Mouse (Mus musculus) lung, postnatal 0 days (tissue): ENCODE results near the gene Lrrc4b. TPM values are rescaled to one million over a fixed set of nuclear protein-coding genes. Genes with fewer than 3 reads are reported as not detected.

ENCODE experiments used
- ATAC-seq: fragments of 200-750 bp; cut with Nextera tagmentation; 2 replicates; pipeline ENCODE4 v1.8.0; 2017; ENCODE audit warnings: moderate library complexity
- DNase-seq: peaks from one replicate; pipeline ENCODE4 v3.0.0-alpha.2; 2016; ENCODE audit warnings: low spot score
- H3K27ac ChIP-seq: fragments of 300-500 bp; sonication (generic); 2 replicates; pipeline ENCODE4 v1.5.1; 2014; ENCODE audit warnings: antibody characterized with exemption, mild to moderate bottlenecking, low read length, mixed read lengths
- H3K27me3 ChIP-seq: fragments of 300-500 bp; sonication (generic); replicated peaks from 2 replicates; pipeline ENCODE4 v1.6.1; 2014; ENCODE audit warnings: low read length, mixed read lengths; ENCODE audit not compliant: insufficient read depth
- H3K36me3 ChIP-seq: fragments of 300-500 bp; sonication (generic); 2 replicates; pipeline ENCODE4 v1.6.1; 2014; ENCODE audit warnings: low read length, mixed read lengths; ENCODE audit not compliant: insufficient read depth
- H3K4me1 ChIP-seq: fragments of 300-500 bp; sonication (generic); 2 replicates; pipeline ENCODE4 v1.6.1; 2014; ENCODE audit warnings: antibody characterized with exemption, low read depth, low read length, mixed read lengths; ENCODE audit not compliant: insufficient read depth
- H3K4me2 ChIP-seq: fragments of 300-500 bp; sonication (generic); replicated peaks from 2 replicates; pipeline ENCODE4 v1.6.1; 2014; ENCODE audit warnings: low read depth, mild to moderate bottlenecking, low read length, moderate library complexity, mixed read lengths
- H3K4me3 ChIP-seq: fragments of 300-500 bp; sonication (generic); 2 replicates; pipeline ENCODE4 v1.5.1; 2014; ENCODE audit warnings: low read depth, low read length
- H3K9ac ChIP-seq: fragments of 300-500 bp; sonication (generic); replicated peaks from 2 replicates; pipeline ENCODE4 v1.6.1; 2014; ENCODE audit warnings: low read depth, mild to moderate bottlenecking
- H3K9me3 ChIP-seq: fragments of 300-500 bp; sonication (generic); 2 replicates; pipeline ENCODE4 v1.6.1; 2016; ENCODE audit warnings: low read length, mixed read lengths
- CTCF ChIP-seq: IDR thresholded peaks from 2 replicates; pipeline ENCODE4 v1.5.1; 2016; ENCODE audit warnings: antibody characterized with exemption, mild to moderate bottlenecking
- EP300 ChIP-seq: IDR thresholded peaks from 2 replicates; pipeline ENCODE4 v1.6.1; 2016; ENCODE audit warnings: antibody characterized with exemption, mild to moderate bottlenecking, control low read depth
- WGBS: fragments of 180-500 bp; shearing (Covaris S2); extraction: QIAGEN DNeasy Blood & Tissue Kit; methylation state at CpG from one replicate; pipeline ENCODE4 v1.1.7; 2014; 5-methylcytosine and 5-hydroxymethylcytosine counted together
- polyA plus RNA-seq: library from polyadenylated mRNA; unstranded; fragments of >200 nt; fragmentation: Nextera tagmentation; extraction: Ambion mirVana; gene quantifications from 2 replicates; pipeline ENCODE4 v1.2.1, GENCODE M21; 2015

The Lrrc4b gene
- polyA plus RNA-seq, 1 experiment from 2014 or later = 0.51 TPM

DNA sequence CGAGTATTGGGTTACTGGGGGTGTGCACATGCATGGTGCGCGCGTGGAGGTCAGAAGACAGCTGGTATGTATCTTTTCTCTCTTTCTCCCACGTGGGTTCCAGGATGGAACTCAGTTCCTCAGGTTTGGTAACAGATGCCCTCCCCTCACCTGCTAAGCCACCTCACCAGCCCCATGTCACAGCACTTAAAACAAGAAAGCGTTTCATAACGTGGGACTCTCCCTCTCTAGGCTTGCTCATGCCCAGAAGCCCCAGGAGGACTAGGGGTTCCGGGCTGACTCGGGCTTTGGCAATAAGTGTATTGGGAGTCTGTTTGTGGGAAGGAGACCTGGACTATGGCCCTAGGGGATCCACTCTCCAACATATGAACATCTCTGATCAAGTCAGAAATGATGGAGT, 5.3 kb downstream of the Lrrc4b start:
- 67% methylated on average over 9 of the region's 9 CpGs for WGBS
- DNase-seq = no peak
- H3K27me3 ChIP-seq = peaks cover 13% of the 10 kb centered on the region
- TF ChIP-seq EP300 (no peak), CTCF (no peak)
- no peaks in the 10 kb centered on the region for H3K36me3 ChIP-seq
- H3K4me3 ChIP-seq = no peak overlapping the region
- no peaks in the 10 kb centered on the region for H3K4me1 ChIP-seq
- ATAC-seq = no peak
- no peak overlapping the region for H3K4me2 ChIP-seq
- H3K27ac ChIP-seq = no peak overlapping the region
- no peak overlapping the region for H3K9ac ChIP-seq
- no peaks in the 10 kb centered on the region for H3K9me3 ChIP-seq

DNA sequence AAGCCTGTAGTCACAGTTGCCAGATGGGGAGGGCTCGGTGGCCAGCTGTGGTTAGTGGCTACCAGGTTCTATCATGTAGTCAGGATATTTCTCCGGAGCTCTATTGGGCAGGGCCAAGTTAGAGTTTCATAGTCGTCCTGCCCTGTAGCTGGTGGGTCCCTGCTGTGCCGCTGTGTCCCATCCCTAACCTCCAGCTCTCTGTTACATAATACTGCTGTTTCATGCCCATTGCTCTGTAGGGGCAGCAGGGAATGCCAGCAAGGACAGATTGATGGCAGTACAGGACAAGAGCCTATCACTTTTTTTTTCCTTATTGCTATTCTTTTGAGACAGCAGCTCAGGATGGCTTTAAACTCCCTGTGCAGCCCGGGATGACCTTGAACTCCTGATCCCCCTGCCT, 7.0 kb downstream of the Lrrc4b start:
- DNase-seq (no peak), ATAC-seq (no peak)
- WGBS = 65% methylated on average over 5 of the region's 5 CpGs
- H3K4me3 ChIP-seq = no peak overlapping the region
- H3K9ac ChIP-seq = no peak overlapping the region
- H3K27ac ChIP-seq = no peak overlapping the region
- TF ChIP-seq EP300 = no peak
- no peak for TF ChIP-seq CTCF
- H3K36me3 ChIP-seq = no peaks in the 10 kb centered on the region
- no peaks in the 10 kb centered on the region for H3K9me3 ChIP-seq
- H3K4me2 ChIP-seq = no peak overlapping the region
- no peaks in the 10 kb centered on the region for H3K4me1 ChIP-seq
- peaks cover 12% of the 10 kb centered on the region for H3K27me3 ChIP-seq

DNA sequence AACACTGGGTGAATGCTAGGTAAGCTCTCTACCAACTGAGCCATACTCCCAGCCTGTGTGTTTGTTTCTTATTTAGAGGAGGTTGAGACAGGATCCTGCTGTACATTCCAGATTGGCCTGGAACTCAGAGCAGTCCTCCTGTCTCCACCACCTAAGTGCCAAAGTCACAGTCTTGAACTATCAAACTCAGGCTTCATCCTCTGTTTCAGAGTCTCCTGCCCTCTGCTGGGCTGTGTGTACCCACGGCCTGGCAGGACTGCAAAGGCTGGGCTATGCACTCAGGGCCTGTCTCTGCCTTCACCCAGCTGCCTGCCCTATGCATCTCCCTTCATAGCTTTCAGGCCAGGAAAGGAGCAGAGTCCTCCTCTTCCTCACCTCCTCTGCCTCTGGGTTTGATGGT, 7.4 kb downstream of the Lrrc4b start:
- WGBS = 10% methylated on average over 1 of the region's 1 CpGs
- ATAC-seq (no peak), DNase-seq (no peak)
- Histone ChIP-seq H3K36me3 (no peaks in the 10 kb centered on the region), H3K9me3 (no peaks in the 10 kb centered on the region), H3K4me3 (no peak overlapping the region), H3K27ac (no peak overlapping the region), H3K27me3 (peaks cover 17% of the 10 kb centered on the region), H3K9ac (no peak overlapping the region), H3K4me1 (no peaks in the 10 kb centered on the region), H3K4me2 (no peak overlapping the region)
- TF ChIP-seq CTCF = peak; percentile 34; the same call in 1 of the 2 replicates
- TF ChIP-seq EP300 = no peak

DNA sequence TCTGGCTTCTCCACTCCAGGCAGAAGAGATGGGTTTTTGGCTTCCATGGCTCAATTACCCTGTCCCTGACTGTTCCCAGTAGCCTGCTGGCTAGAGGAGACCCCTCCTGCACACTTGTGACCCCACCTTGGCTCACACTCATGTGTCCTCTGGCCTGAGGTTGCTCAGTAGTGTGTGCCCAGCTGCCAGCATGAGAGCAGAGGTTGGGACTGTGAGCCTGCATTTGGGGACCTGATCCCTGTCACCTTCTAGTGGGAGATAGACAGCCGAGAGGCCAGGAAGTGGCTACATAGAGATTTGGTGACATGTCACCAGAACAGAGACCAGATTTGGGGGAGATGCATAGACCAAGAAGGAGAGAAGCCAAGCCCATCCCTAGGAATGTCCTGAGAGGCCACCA, 8.4 kb downstream of the Lrrc4b start:
- WGBS = 64% methylated on average over 1 of the region's 1 CpGs
- no peak overlapping the region for H3K4me2 ChIP-seq
- H3K27ac ChIP-seq = no peak overlapping the region
- H3K36me3 ChIP-seq = no peaks in the 10 kb centered on the region
- TF ChIP-seq CTCF = no peak
- TF ChIP-seq EP300 = no peak
- peaks cover 23% of the 10 kb centered on the region for H3K27me3 ChIP-seq
- no peak overlapping the region for H3K9ac ChIP-seq
- no peak for DNase-seq
- ATAC-seq = no peak
- no peaks in the 10 kb centered on the region for H3K9me3 ChIP-seq
- no peaks in the 10 kb centered on the region for H3K4me1 ChIP-seq
- H3K4me3 ChIP-seq = no peak overlapping the region

DNA sequence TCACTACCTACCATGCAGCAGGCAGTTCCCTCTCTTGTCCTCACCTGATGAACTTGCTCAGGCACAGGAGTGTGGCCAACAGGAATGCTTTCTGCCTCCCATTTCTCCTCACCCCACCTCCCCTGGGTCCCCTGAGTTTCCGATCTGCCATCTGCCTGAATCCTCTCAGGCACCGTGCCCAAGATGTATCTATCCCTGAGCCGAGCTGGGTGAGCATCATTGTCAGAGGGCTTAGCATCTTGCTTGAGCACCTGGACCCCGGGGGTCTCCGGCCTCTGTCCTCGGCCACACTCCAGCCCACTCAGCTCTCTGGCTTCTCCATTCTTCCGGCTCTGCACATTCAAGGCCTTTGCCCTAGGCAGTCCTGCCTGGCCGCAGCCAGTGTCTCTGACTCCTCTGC, 9.1 kb downstream of the Lrrc4b start:
- TF ChIP-seq EP300 (no peak), CTCF (no peak)
- Histone ChIP-seq H3K27ac (no peak overlapping the region), H3K36me3 (no peaks in the 10 kb centered on the region), H3K9ac (no peak overlapping the region), H3K4me1 (no peaks in the 10 kb centered on the region), H3K4me3 (no peak overlapping the region), H3K4me2 (no peak overlapping the region), H3K27me3 (peaks cover 27% of the 10 kb centered on the region), H3K9me3 (no peaks in the 10 kb centered on the region)
- ATAC-seq = no peak
- 57% methylated on average over 8 of the region's 8 CpGs for WGBS
- no peak for DNase-seq

DNA sequence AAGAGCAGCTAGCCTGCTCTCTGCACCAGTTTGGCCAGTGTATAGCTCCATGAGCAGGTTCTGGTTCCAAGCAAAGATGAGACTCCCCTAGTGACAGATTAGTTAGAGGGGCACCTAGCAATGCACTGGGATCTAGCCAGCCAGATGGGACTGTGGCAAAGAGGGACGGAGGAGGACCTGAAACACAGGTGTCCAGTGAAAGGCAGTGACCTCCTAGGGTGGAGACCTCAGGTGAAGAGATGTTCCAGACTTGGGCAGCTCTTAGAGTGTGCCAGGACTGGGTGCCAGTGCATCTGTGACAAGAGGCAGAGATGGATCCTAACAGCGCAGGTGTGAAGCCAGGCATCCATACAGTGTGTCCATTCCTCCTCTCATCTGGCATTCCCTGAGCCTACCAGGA, 10.9 kb downstream of the Lrrc4b start:
- H3K36me3 ChIP-seq = no peaks in the 10 kb centered on the region
- H3K27me3 ChIP-seq = peaks cover 41% of the 10 kb centered on the region
- no peak overlapping the region for H3K4me3 ChIP-seq
- no peak overlapping the region for H3K27ac ChIP-seq
- WGBS = 66% methylated on average over 2 of the region's 2 CpGs
- no peak overlapping the region for H3K4me2 ChIP-seq
- TF ChIP-seq EP300 = no peak
- no peaks in the 10 kb centered on the region for H3K9me3 ChIP-seq
- ATAC-seq = no peak
- no peak for DNase-seq
- H3K9ac ChIP-seq = no peak overlapping the region
- no peaks in the 10 kb centered on the region for H3K4me1 ChIP-seq

DNA sequence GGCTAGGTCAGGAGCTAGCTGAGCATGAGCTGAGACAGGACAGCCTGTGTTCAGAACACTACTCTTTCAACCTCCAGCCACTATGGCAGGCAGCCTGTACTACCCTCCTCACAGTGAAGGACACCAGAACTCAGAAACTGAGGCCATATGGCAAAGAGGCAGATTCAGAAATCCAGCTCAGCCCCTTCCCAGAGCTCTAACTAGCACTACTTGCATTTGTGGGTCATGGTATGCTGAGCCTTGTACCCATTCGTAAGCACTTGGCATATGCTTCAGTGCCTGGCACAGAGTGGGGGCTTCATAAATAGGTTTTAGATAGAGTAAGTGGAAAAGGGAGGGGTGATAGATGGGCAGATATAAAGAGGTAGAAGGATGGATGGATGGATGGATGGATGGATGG, 11.7 kb downstream of the Lrrc4b start:
- Histone ChIP-seq H3K9ac (no peak overlapping the region), H3K36me3 (no peaks in the 10 kb centered on the region), H3K27me3 (peaks cover 46% of the 10 kb centered on the region), H3K4me1 (no peaks in the 10 kb centered on the region), H3K9me3 (no peaks in the 10 kb centered on the region), H3K4me2 (no peak overlapping the region), H3K27ac (no peak overlapping the region), H3K4me3 (no peak overlapping the region)
- no peak for TF ChIP-seq CTCF
- TF ChIP-seq EP300 = no peak
- DNase-seq = no peak
- WGBS = 82% methylated on average over 1 of the region's 1 CpGs
- ATAC-seq = no peak
